Mouse (Mus musculus) embryonic facial prominence, embryonic 10.5 days (tissue): ENCODE data around the gene Rad9b. TPM values are rescaled to one million over a fixed set of nuclear protein-coding genes. Genes with fewer than 3 reads are reported as not detected.

Source experiments
- DNase-seq: peaks from one replicate; pipeline ENCODE4 v3.0.0-alpha.2; 2017; ENCODE audit warnings: low spot score
- H3K27ac ChIP-seq: fragments of 300-500 bp; sonication (generic); replicated peaks from 2 replicates; pipeline ENCODE4 v1.5.1; 2016; ENCODE audit warnings: mild to moderate bottlenecking
- H3K27me3 ChIP-seq: fragments of 300-500 bp; sonication (generic); replicated peaks from 2 replicates; pipeline ENCODE4 v1.6.1; 2016; ENCODE audit warnings: low read depth, mild to moderate bottlenecking; ENCODE audit not compliant: poor library complexity, severe bottlenecking
- H3K36me3 ChIP-seq: fragments of 300-500 bp; sonication (generic); replicated peaks from 2 replicates; pipeline ENCODE4 v1.6.1; 2016; ENCODE audit warnings: mild to moderate bottlenecking, moderate library complexity
- H3K4me1 ChIP-seq: fragments of 300-500 bp; sonication (generic); 2 replicates; pipeline ENCODE4 v1.6.1; 2016
- H3K4me3 ChIP-seq: fragments of 300-500 bp; sonication (generic); 2 replicates; pipeline ENCODE4 v1.5.1; 2016; ENCODE audit warnings: mild to moderate bottlenecking, moderate library complexity
- H3K9me3 ChIP-seq: fragments of 300-500 bp; sonication (generic); 2 replicates; pipeline ENCODE4 v1.6.1; 2016; ENCODE audit warnings: mild to moderate bottlenecking
- WGBS: fragments of 180-500 bp; shearing (Covaris S2); methylation state at CpG from one replicate; pipeline ENCODE4 v1.1.7; 2016; 5-methylcytosine and 5-hydroxymethylcytosine counted together
- polyA plus RNA-seq: library from polyadenylated mRNA; unstranded; fragments of >200 nt; fragmentation: Nextera tagmentation; extraction: Ambion mirVana; gene quantifications from 2 replicates; pipeline ENCODE4 v1.2.1, GENCODE M21; 2016

Gene Rad9b
- polyA plus RNA-seq, 1 experiment from 2014 or later: 11.4 TPM

DNA sequence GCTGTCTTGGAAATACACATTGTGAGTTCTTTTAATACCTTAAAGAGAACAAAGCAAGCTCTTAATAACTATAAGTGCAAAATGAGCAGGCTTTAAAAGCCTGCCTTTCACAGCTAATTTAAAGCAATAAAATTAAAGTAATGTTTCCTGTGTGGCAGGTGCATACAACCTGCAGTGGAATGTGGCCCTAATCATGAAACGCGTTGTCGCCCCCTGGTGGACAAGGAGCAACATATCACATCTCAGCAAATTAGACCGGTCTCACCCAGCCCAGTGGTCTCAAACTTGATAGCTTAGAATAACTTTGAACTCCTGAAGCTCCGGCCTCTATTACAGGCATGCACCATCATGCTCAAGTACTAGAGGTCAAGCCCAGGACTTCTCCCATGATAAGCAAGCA, 9.8 kb downstream of the Rad9b start:
- 10% methylated on average over 5 of the region's 5 CpGs for WGBS
- DNase-seq: peak; percentile 83
- no peak overlapping the region for H3K4me3 ChIP-seq
- no peaks in the 10 kb centered on the region for H3K27me3 ChIP-seq
- no peaks in the 10 kb centered on the region; the same call in 1 of the 2 replicates for H3K36me3 ChIP-seq
- H3K27ac ChIP-seq: no peak overlapping the region
- no peaks in the 10 kb centered on the region for H3K4me1 ChIP-seq
- no peaks in the 10 kb centered on the region for H3K9me3 ChIP-seq

- H3K9me3 ChIP-seq: no peaks in the 10 kb centered on the region
- H3K36me3 ChIP-seq: no peaks in the 10 kb centered on the region; the same call in 1 of the 2 replicates
- WGBS: 59% methylated on average over 7 of the region's 7 CpGs
- H3K27ac ChIP-seq: no peak overlapping the region
- no peak overlapping the region for H3K4me3 ChIP-seq
- no peaks in the 10 kb centered on the region for H3K4me1 ChIP-seq
- H3K27me3 ChIP-seq: no peaks in the 10 kb centered on the region
- DNase-seq: no peak
These were observed 10.3 kb downstream of the Rad9b start for GRCm38 (mm10) chr5:122343768-122344167.

GRCm38 (mm10) chr5:122342874-122343273, 11.2 kb downstream of the Rad9b start:
- Histone ChIP-seq H3K9me3 (no peaks in the 10 kb centered on the region), H3K4me1 (no peaks in the 10 kb centered on the region), H3K4me3 (no peak overlapping the region), H3K27ac (no peak overlapping the region), H3K27me3 (no peaks in the 10 kb centered on the region), H3K36me3 (no peaks in the 10 kb centered on the region; the same call in 1 of the 2 replicates)
- DNase-seq: no peak
- WGBS: 79% methylated on average over 1 of the region's 1 CpGs

DNA sequence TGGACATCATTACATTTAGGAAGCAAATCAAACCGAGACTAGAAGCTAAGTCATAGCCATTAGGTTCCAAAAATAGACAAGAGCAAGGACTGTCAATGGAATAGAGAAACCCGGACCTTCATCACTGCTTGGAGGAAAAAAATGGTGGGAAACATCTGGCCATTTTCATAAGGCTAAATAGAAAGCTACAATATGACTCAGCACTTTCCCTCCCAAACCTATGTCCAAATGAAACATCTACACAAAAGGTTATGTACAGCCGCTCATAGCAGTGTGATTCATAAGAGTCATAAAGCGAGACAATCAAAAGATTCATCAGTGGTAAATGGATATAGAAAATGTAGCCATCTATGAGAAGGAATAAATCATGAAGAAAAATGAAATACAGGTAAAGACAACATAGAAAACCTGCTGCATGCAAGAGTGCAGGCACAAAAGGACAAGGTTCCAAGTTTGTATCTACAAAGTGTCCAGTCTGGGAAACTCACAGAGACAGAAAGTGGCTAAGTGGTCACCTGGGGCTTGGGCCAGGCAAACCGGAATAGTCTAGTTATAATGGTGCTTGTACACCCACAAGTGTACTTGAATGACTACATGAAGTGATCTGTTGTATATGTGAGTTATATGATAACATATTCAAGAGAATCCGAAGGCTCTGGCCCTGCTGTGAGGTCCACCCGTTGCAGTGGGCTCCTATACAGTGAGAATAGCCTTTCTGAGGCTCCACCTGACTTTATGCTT, 17.3 kb downstream of the Rad9b start:
- 92% methylated on average over 7 of the region's 7 CpGs for WGBS
- H3K27ac ChIP-seq: no peak overlapping the region
- H3K4me3 ChIP-seq: no peak overlapping the region
- H3K36me3 ChIP-seq: no peaks in the 10 kb centered on the region; the same call in 1 of the 2 replicates
- no peaks in the 10 kb centered on the region for H3K27me3 ChIP-seq
- no peaks in the 10 kb centered on the region for H3K4me1 ChIP-seq
- DNase-seq: no peak
- H3K9me3 ChIP-seq: no peaks in the 10 kb centered on the region

GRCm38 (mm10) chr5:122334682-122335081, 19.4 kb downstream of the Rad9b start:
- Histone ChIP-seq H3K4me1 (no peaks in the 10 kb centered on the region), H3K27ac (no peak overlapping the region), H3K9me3 (no peaks in the 10 kb centered on the region), H3K27me3 (no peaks in the 10 kb centered on the region), H3K4me3 (no peak overlapping the region), H3K36me3 (no peaks in the 10 kb centered on the region)
- no peak for DNase-seq
- WGBS: 75% methylated on average over 3 of the region's 3 CpGs

DNA sequence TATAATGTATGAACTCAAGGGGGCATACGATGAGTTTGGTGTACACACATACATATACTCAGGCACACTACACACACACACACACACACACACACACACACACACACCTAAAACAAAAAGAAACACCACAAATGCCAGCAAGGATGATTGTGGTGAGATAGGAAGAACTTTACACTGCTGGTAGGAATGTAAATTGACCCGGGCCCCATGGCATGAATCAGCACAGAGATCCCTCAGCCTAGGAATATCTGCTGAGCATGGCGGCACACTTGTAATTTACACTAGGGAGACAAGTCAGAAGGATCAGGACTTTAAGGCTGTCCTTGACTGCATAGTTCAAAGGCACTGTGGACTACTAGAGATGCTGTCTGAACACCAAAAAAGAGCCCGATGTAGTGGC, 23.8 kb downstream of the Rad9b start:
- H3K4me1 ChIP-seq: no peaks in the 10 kb centered on the region
- H3K9me3 ChIP-seq: no peaks in the 10 kb centered on the region
- no peak overlapping the region for H3K4me3 ChIP-seq
- no peak for DNase-seq
- H3K27ac ChIP-seq: no peak overlapping the region
- peaks cover 21% of the 10 kb centered on the region for H3K36me3 ChIP-seq
- WGBS: 90% methylated on average over 4 of the region's 4 CpGs
- H3K27me3 ChIP-seq: no peaks in the 10 kb centered on the region

DNA sequence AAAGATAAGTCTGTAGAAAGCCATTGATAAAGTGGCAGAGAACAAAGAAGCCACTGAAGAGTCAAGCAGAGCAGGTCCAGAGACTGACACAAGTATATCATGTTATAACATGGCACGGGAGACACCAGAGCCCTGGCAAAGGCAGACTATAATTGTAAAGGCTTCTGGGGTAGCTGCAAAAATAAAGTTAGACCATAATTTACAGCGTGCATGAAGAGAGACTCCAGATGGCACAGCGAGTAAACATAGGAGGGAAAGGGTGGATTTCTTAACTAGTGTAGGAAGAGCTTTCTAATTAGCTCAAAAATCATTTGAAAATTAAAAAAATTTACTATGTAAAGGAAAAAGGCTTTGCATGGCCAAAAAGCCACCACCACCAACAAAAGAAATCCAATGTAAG, 26.8 kb downstream of the Rad9b start:
- Histone ChIP-seq H3K4me3 (no peak overlapping the region), H3K27ac (no peak overlapping the region), H3K4me1 (no peaks in the 10 kb centered on the region), H3K36me3 (peaks cover 43% of the 10 kb centered on the region), H3K9me3 (no peaks in the 10 kb centered on the region), H3K27me3 (no peaks in the 10 kb centered on the region)
- 89% methylated on average over 3 of the region's 3 CpGs for WGBS
- DNase-seq: no peak

- Histone ChIP-seq H3K4me1 (no peaks in the 10 kb centered on the region), H3K4me3 (no peak overlapping the region), H3K27me3 (no peaks in the 10 kb centered on the region), H3K9me3 (no peaks in the 10 kb centered on the region), H3K27ac (no peak overlapping the region), H3K36me3 (peaks cover 60% of the 10 kb centered on the region)
- DNase-seq: no peak
- WGBS: 88% methylated on average over 8 of the region's 8 CpGs
These were observed 28.6 kb downstream of the Rad9b start for GRCm38 (mm10) chr5:122325477-122325876.

DNA sequence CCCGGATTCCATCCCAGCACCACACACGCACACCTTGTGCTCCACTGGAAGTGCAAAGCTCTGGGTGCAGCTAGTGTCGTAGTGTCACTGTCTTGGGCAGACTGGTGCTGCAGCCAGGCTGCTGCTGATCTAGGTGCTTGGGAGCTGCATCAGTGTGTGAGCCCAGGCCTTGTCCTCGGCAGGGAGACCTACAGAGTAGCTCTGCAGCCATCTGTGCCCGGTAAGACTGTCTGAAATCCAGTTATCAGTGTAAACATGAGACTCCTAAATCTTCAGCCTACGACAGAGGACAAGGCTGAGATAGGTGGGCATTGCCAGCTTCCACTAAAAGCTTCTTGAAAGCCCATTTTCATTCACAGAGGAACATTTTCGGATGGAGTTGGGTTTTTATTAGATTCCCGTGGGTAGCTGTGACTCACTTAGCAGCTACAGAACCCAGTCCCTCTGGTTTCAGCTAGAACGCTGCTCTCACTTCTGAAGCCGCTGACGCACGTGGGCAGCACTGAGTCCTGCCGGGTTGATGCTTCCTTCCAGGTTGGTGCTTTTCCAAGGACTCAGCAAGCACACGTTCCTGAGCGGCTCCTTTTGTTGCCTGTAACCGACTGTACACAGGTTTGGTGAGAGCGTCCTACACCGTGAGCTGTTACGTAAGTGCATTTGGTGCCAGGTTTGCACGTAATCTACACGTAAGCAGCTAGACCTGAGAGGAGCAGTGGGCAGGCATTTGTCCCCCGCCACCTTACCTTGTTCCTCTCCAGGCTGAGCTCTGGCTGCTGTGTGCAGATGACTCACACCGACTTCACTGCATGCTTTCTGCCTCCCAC, 29.2 kb downstream of the Rad9b start:
- Histone ChIP-seq H3K36me3 (peaks cover 67% of the 10 kb centered on the region), H3K27ac (no peak overlapping the region), H3K4me1 (no peaks in the 10 kb centered on the region), H3K4me3 (no peak overlapping the region), H3K27me3 (no peaks in the 10 kb centered on the region), H3K9me3 (no peaks in the 10 kb centered on the region)
- 89% methylated on average over 23 of the region's 23 CpGs for WGBS
- DNase-seq: no peak

- peaks cover 77% of the 10 kb centered on the region for H3K36me3 ChIP-seq
- no peaks in the 10 kb centered on the region for H3K4me1 ChIP-seq
- no peaks in the 10 kb centered on the region for H3K27me3 ChIP-seq
- H3K27ac ChIP-seq: no peak overlapping the region
- H3K4me3 ChIP-seq: no peak overlapping the region
- 78% methylated on average over 8 of the region's 8 CpGs for WGBS
- peak; percentile 36 for DNase-seq
- H3K9me3 ChIP-seq: no peaks in the 10 kb centered on the region
These were observed 30.5 kb downstream of the Rad9b start for GRCm38 (mm10) chr5:122323523-122323922.

GRCm38 (mm10) chr5:122320205-122320781, 33.7 kb downstream of the Rad9b start:
- no peak overlapping the region for H3K27ac ChIP-seq
- WGBS: 72% methylated on average over 12 of the region's 12 CpGs
- no peaks in the 10 kb centered on the region for H3K4me1 ChIP-seq
- peaks cover 85% of the 10 kb centered on the region for H3K36me3 ChIP-seq
- H3K4me3 ChIP-seq: no peak overlapping the region
- no peak for DNase-seq
- H3K27me3 ChIP-seq: no peaks in the 10 kb centered on the region
- H3K9me3 ChIP-seq: no peaks in the 10 kb centered on the region

- no peaks in the 10 kb centered on the region for H3K9me3 ChIP-seq
- peaks cover 85% of the 10 kb centered on the region for H3K36me3 ChIP-seq
- H3K4me3 ChIP-seq: no peak overlapping the region
- no peak overlapping the region for H3K27ac ChIP-seq
- H3K4me1 ChIP-seq: peaks cover 4% of the 10 kb centered on the region; the same call in 1 of the 2 replicates
- WGBS: 83% methylated on average over 14 of the region's 14 CpGs
- H3K27me3 ChIP-seq: no peaks in the 10 kb centered on the region
- no peak for DNase-seq
These were observed 34.4 kb downstream of the Rad9b start for GRCm38 (mm10) chr5:122319474-122320204.
